Mouse (Mus musculus) C2C12 (cell line): Measurements from ENCODE around the gene A630023A22Rik. TPM values are rescaled to one million over a fixed set of nuclear protein-coding genes. Genes with fewer than 3 reads are reported as not detected.

Experiments used
- H3K27me3 ChIP-seq: one replicate; pipeline ENCODE4 v1.6.1; 2011; ENCODE audit not compliant: control insufficient read depth, insufficient read depth, insufficient read length
- H3K36me3 ChIP-seq: one replicate; pipeline ENCODE4 v1.6.1; 2011; ENCODE audit not compliant: control insufficient read depth, insufficient read depth
- H3K4me3 ChIP-seq: one replicate; pipeline ENCODE4 v1.5.1; 2011; ENCODE audit warnings: mild to moderate bottlenecking, control low read depth; ENCODE audit not compliant: poor library complexity, insufficient read depth, severe bottlenecking
- H3K79me2 ChIP-seq: one replicate; pipeline ENCODE4 v1.6.1; 2011; ENCODE audit not compliant: control insufficient read depth, insufficient read depth
- H3K79me3 ChIP-seq: one replicate; pipeline ENCODE4 v1.6.1; 2011; ENCODE audit warnings: low read depth, control low read depth
- H3ac ChIP-seq: one replicate; pipeline ENCODE3; 2011; ENCODE audit warnings: low read depth; ENCODE audit not compliant: control insufficient read depth, insufficient read length
- CEBPB ChIP-seq: IDR thresholded peaks from one replicate; pipeline ENCODE4 v1.6.1; 2011; ENCODE audit warnings: low read depth, mild to moderate bottlenecking, control low read depth, moderate library complexity
- CTCF ChIP-seq: IDR thresholded peaks from one replicate; pipeline ENCODE4 v1.5.1; 2011; ENCODE audit not compliant: control insufficient read depth, insufficient read depth, insufficient read length
- FOSL1 ChIP-seq: IDR thresholded peaks from one replicate; pipeline ENCODE4 v1.8.0; 2011; ENCODE audit warnings: mild to moderate bottlenecking, low read length; ENCODE audit not compliant: poor library complexity, insufficient read depth, severe bottlenecking
- MAX ChIP-seq: IDR thresholded peaks from one replicate; pipeline ENCODE4 v1.6.1; 2011; ENCODE audit warnings: mild to moderate bottlenecking, control low read depth
- MYOD1 ChIP-seq: IDR thresholded peaks from one replicate; pipeline ENCODE4 v1.6.1; 2011; ENCODE audit warnings: low read depth; ENCODE audit not compliant: control insufficient read depth, insufficient read length
- MYOG ChIP-seq: IDR thresholded peaks from one replicate; pipeline ENCODE4 v1.6.1; 2011; ENCODE audit not compliant: control insufficient read depth, insufficient read length; ENCODE audit errors: extremely low read depth
- USF1 ChIP-seq: IDR thresholded peaks from one replicate; pipeline ENCODE4 v1.6.1; 2011; ENCODE audit warnings: low read depth, mild to moderate bottlenecking, control low read depth, moderate library complexity
- polyA plus RNA-seq: library from polyadenylated mRNA; unstranded; fragments of >200 nt; fragmentation: generic; extraction: Trizol; gene quantifications from one replicate; pipeline ENCODE4 v1.2.1, GENCODE M21; 2012; ENCODE audit warnings: missing spikeins

The A630023A22Rik gene
- polyA plus RNA-seq, 1 experiment: 0.59 TPM

- Histone ChIP-seq H3K79me2 (no peaks in the 10 kb centered on the region), H3K79me3 (no peaks in the 10 kb centered on the region), H3K27me3 (no peaks in the 10 kb centered on the region), H3K36me3 (no peaks in the 10 kb centered on the region), H3K4me3 (no peak overlapping the region), H3ac (no peak overlapping the region)
- TF ChIP-seq MYOG (no peak), CEBPB (no peak), MYOD1 (no peak), FOSL1 (no peak)
Measured at GRCm38 (mm10) chr14:34050101-34050779, 52.3 kb downstream of the A630023A22Rik start.

- Histone ChIP-seq H3K79me2 (no peaks in the 10 kb centered on the region), H3ac (no peak overlapping the region), H3K36me3 (no peaks in the 10 kb centered on the region), H3K79me3 (no peaks in the 10 kb centered on the region), H3K27me3 (no peaks in the 10 kb centered on the region), H3K4me3 (no peak overlapping the region)
- TF ChIP-seq CEBPB: no peak
- TF ChIP-seq FOSL1: no peak
- no peak for TF ChIP-seq MYOD1
- TF ChIP-seq CTCF: no peak
- no peak for TF ChIP-seq USF1
- TF ChIP-seq MYOG: no peak
- TF ChIP-seq MAX: no peak
Measured at GRCm38 (mm10) chr14:34043341-34043740, 59.2 kb downstream of the A630023A22Rik start.

GRCm38 (mm10) chr14:34041241-34041640 is 61.3 kb downstream of the A630023A22Rik start:
- Histone ChIP-seq H3K79me2 (no peaks in the 10 kb centered on the region), H3K27me3 (no peaks in the 10 kb centered on the region), H3ac (no peak overlapping the region), H3K36me3 (no peaks in the 10 kb centered on the region), H3K79me3 (no peaks in the 10 kb centered on the region), H3K4me3 (no peak overlapping the region)
- TF ChIP-seq CEBPB (no peak), MAX (no peak), MYOG (no peak), USF1 (no peak), CTCF (no peak), FOSL1 (no peak), MYOD1 (no peak)

- Histone ChIP-seq H3K27me3 (no peaks in the 10 kb centered on the region), H3K79me3 (no peaks in the 10 kb centered on the region), H3K4me3 (no peak overlapping the region), H3K36me3 (no peaks in the 10 kb centered on the region), H3K79me2 (no peaks in the 10 kb centered on the region), H3ac (no peak overlapping the region)
- TF ChIP-seq MYOD1 (no peak), MYOG (no peak), MAX (no peak), CTCF (no peak), FOSL1 (no peak)
Measured at GRCm38 (mm10) chr14:34033841-34034610, 68.5 kb downstream of the A630023A22Rik start.

- no peaks in the 10 kb centered on the region for H3K27me3 ChIP-seq
- TF ChIP-seq CEBPB (no peak), FOSL1 (no peak), MYOG (no peak), USF1 (no peak), MYOD1 (no peak), MAX (no peak), CTCF (no peak)
- H3ac ChIP-seq: no peak overlapping the region
- no peaks in the 10 kb centered on the region for H3K36me3 ChIP-seq
- no peaks in the 10 kb centered on the region for H3K79me2 ChIP-seq
- no peak overlapping the region for H3K4me3 ChIP-seq
- no peaks in the 10 kb centered on the region for H3K79me3 ChIP-seq
Measured at GRCm38 (mm10) chr14:34026710-34027109, 75.8 kb downstream of the A630023A22Rik start.

GRCm38 (mm10) chr14:34016938-34017337 is 85.6 kb downstream of the A630023A22Rik start:
- H3ac ChIP-seq: no peak overlapping the region
- TF ChIP-seq MYOG (no peak), USF1 (no peak), CTCF (no peak), FOSL1 (no peak), MYOD1 (no peak)
- H3K79me3 ChIP-seq: no peaks in the 10 kb centered on the region
- no peaks in the 10 kb centered on the region for H3K36me3 ChIP-seq
- H3K4me3 ChIP-seq: no peak overlapping the region
- no peaks in the 10 kb centered on the region for H3K79me2 ChIP-seq
- H3K27me3 ChIP-seq: no peaks in the 10 kb centered on the region
